8 mouse cellular contexts compared by ENCODE assay signal in the genomic region with DNA sequence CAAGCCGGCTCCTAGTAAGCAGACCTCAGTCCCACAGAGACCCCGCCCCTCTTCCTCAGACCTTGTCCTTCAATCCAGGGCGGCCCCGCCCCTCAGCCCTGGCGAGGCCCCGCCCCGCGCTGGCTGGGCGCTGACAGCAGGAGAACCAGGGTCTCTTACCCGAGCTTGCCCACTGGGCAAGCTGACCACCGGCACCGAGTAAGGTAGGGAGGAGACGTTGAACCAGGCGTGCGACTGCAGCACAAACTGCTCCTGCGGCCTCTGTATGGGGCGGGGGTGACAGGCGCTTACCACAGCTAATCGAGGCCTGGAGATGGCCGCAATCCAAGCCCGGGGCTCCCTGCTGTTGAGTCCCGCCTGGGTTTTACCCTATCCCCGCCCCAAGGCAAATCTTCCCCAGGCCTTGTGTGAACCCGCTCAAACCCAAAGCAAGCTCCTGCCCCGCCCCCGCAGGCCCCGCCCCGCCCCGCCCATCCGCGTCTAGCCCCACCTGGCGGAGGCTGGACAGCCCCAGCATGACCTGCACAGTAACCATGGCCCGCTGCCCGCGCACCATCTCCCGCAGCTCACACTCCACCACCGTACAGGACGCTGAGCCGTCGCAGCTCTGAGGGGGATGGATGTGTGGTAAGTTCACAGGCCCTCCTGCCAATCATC. TPM values are rescaled to one million over a fixed set of nuclear protein-coding genes. Genes with fewer than 3 reads are reported as not detected.
DNase-seq lines count a peak whose midpoint lies in the region; ATAC-seq and TF ChIP-seq lines count a peak whose summit lies in the region.

No protein-coding gene starts in this region.

- peaks cover 45% of the 10 kb centered on the region for H3K27me3 ChIP-seq in forebrain, embryonic 13.5 days
- peaks cover 10% of the 10 kb centered on the region for H3K27me3 ChIP-seq in spleen, adult 2 months (ENCODE audit: control insufficient read depth, insufficient read depth, low read length)

- H3K4me1 ChIP-seq in forebrain, embryonic 13.5 days: peaks cover 17% of the 10 kb centered on the region
- peaks cover 10% of the 10 kb centered on the region for H3K4me1 ChIP-seq in spleen, adult 2 months (ENCODE audit: control insufficient read depth, insufficient read depth, insufficient read length)

- no peak for TF ChIP-seq POLR2A in spleen, adult 2 months (IDR thresholded peaks at IDR 0.05; ENCODE audit: low read depth, low read length)

- intact Hi-C loops in left cerebral cortex, postnatal 4 days (cut with DNase I): no loop called here

- 1% methylated on average over 40 of the region's 40 CpGs for WGBS in forebrain, embryonic 13.5 days
- under 1% methylated on average over 40 of the region's 40 CpGs for WGBS in spleen, adult 2 months

- H3K9ac ChIP-seq in forebrain, embryonic 13.5 days: peak overlapping the region; percentile 56

- H3K36me3 ChIP-seq in forebrain, embryonic 13.5 days (ENCODE audit: poor library complexity, severe bottlenecking): no peaks in the 10 kb centered on the region
- H3K36me3 ChIP-seq in spleen, adult 2 months (ENCODE audit: control insufficient read depth, insufficient read depth, low read length): no peaks in the 10 kb centered on the region

- H3K4me2 ChIP-seq in forebrain, embryonic 13.5 days: peak overlapping the region; percentile 81

- no peak overlapping the region; the same call in 1 of the 2 replicates for H3K27ac ChIP-seq in forebrain, embryonic 13.5 days
- H3K27ac ChIP-seq in spleen, adult 2 months (ENCODE audit: insufficient read depth, low read length): no peak overlapping the region

- peak; percentile 97 for DNase-seq in heart, adult 11 months
- no peak for DNase-seq in heart, adult 8-10 months (ENCODE audit: low spot score)
- peak; percentile 57 for DNase-seq in c-Kit-positive CD71-positive TER-119-positive erythroid progenitor cells, embryonic 14.5 days (ENCODE audit: low spot score)
- DNase-seq in left cerebral cortex, postnatal 4 days: peak; percentile 75
- peak; percentile 87 for DNase-seq in mesoderm, embryonic 11.5 days (ENCODE audit: low read depth, low spot score)
- peak in 1 of 2 experiments; percentile 9 for DNase-seq in spleen, adult 2 months (ENCODE audit: low read depth in 1 of 2, low spot score in 2 of 2)

- H3K4me3 ChIP-seq in forebrain, embryonic 13.5 days: peak overlapping the region; percentile 48
- peak overlapping the region; percentile 44; the same call in 1 of the 2 replicates for H3K4me3 ChIP-seq in spleen, adult 2 months (ENCODE audit: extremely low read depth, insufficient read depth, insufficient read length)

- TF ChIP-seq CTCF in spleen, adult 2 months (IDR thresholded peaks at IDR 0.05; ENCODE audit: extremely low read depth, insufficient read depth, insufficient read length, insufficient replicate concordance): peak; percentile 14; the same call in 1 of the 2 replicates

- ATAC-seq in forebrain, embryonic 13.5 days: peak; percentile 90
- ATAC-seq in hematopoietic stem cell, adult 5-6 weeks (replicated peaks in 1 of 2; ENCODE audit: insufficient read depth in 1 of 2, low FRiP score in 2 of 2, low TSS enrichment in 1 of 2, low read depth in 1 of 2, poor library complexity in 2 of 2, severe bottlenecking in 2 of 2): peak; percentile 61 to 77

- H3K9me3 ChIP-seq in forebrain, embryonic 13.5 days (replicated peaks): no peaks in the 10 kb centered on the region

RNA-seq across cellular contexts. Expression of gene Fam171a2, which starts 8.4 kb away (rescaled TPM):
- total RNA-seq in heart, adult 8-10 months (2022): 1 to 10 TPM; 2.5 to 5.4 (median 3.6) TPM
- polyA plus RNA-seq in forebrain, embryonic 13.5 days (2015; fragmentation: Nextera tagmentation; extraction: Ambion mirVana): 8.5 and 9.3 TPM in 2 replicates
- 8.1 and 13.5 TPM in 2 replicates for total RNA-seq in hematopoietic stem cell, adult 5-6 weeks (2017)
- 100 to 1,000 TPM; 237 to 243 TPM for total RNA-seq in left cerebral cortex, postnatal 4 days (2021)
- 4.1 and 5.2 TPM in 2 replicates for polyA plus RNA-seq in spleen, adult 2 months (2012; rRNA removed)

RNA-seq across cellular contexts. Expression of gene Itga2b, which starts 14.1 kb away (rescaled TPM):
- total RNA-seq in heart, adult 8-10 months (2022): 1 to 10 TPM; 3.4 to 7.2 (median 4.4) TPM
- 2.9 and 3.8 TPM in 2 replicates for polyA plus RNA-seq in forebrain, embryonic 13.5 days (2015; fragmentation: Nextera tagmentation; extraction: Ambion mirVana)
- 39.8 and 44.3 TPM in 2 replicates for total RNA-seq in hematopoietic stem cell, adult 5-6 weeks (2017)
- total RNA-seq in left cerebral cortex, postnatal 4 days (2021): 1 to 10 TPM; 3.6 to 4.0 TPM
- polyA plus RNA-seq in spleen, adult 2 months (2012; rRNA removed): 60.4 and 60.8 TPM in 2 replicates

RNA-seq across cellular contexts. Expression of gene Grn, which starts 25.8 kb away (rescaled TPM):
- total RNA-seq in heart, adult 8-10 months (2022): 10 to 100 TPM; 76.5 to 84.8 (median 79.6) TPM
- 49.5 and 53.9 TPM in 2 replicates for polyA plus RNA-seq in forebrain, embryonic 13.5 days (2015; fragmentation: Nextera tagmentation; extraction: Ambion mirVana)
- 28.1 and 35.6 TPM in 2 replicates for total RNA-seq in hematopoietic stem cell, adult 5-6 weeks (2017)
- total RNA-seq in left cerebral cortex, postnatal 4 days (2021): 10 to 100 TPM; 54.0 to 58.5 TPM
- 232 and 240 TPM in 2 replicates for polyA plus RNA-seq in spleen, adult 2 months (2012; rRNA removed)

RNA-seq across cellular contexts. Expression of gene Slc25a39, which starts 48.1 kb away (rescaled TPM):
- 100 to 1,000 TPM; 174 to 204 (median 197) TPM for total RNA-seq in heart, adult 8-10 months (2022)
- polyA plus RNA-seq in forebrain, embryonic 13.5 days (2015; fragmentation: Nextera tagmentation; extraction: Ambion mirVana): 157 and 159 TPM in 2 replicates
- 24.3 and 28.5 TPM in 2 replicates for total RNA-seq in hematopoietic stem cell, adult 5-6 weeks (2017)
- total RNA-seq in left cerebral cortex, postnatal 4 days (2021): 10 to 100 TPM; 57.2 to 58.8 TPM
- polyA plus RNA-seq in spleen, adult 2 months (2012; rRNA removed): 348 and 407 TPM in 2 replicates

Comparison
In these comparisons a context has a peak if more than half of its experiments do, and no peak if none do; other contexts are left out.
1. RNA of gene Fam171a2, which starts 8.4 kb away (total RNA-seq): 237 to 243 TPM in left cerebral cortex, postnatal 4 days; 8.1 to 13.5 TPM in hematopoietic stem cell, adult 5-6 weeks and 2.5 to 5.4 TPM in heart, adult 8-10 months; every median in the first group is over 10 times any median in the second.